Mouse (Mus musculus) ES-Bruce4 (cell line): ENCODE measurements around the gene Cish.

Experiments used
- CTCF ChIP-seq: IDR thresholded peaks from one replicate; pipeline ENCODE4 v1.8.1; 2011; ENCODE audit warnings: low read depth, low read length
- EP300 ChIP-seq: IDR thresholded peaks from 2 replicates; pipeline ENCODE4 v1.6.1; 2011; ENCODE audit warnings: low read depth, low read length; ENCODE audit not compliant: insufficient read depth
- POLR2A ChIP-seq: IDR thresholded peaks from one replicate; pipeline ENCODE4 v1.8.1; 2011; ENCODE audit warnings: low read length; ENCODE audit not compliant: insufficient read depth

DNA sequence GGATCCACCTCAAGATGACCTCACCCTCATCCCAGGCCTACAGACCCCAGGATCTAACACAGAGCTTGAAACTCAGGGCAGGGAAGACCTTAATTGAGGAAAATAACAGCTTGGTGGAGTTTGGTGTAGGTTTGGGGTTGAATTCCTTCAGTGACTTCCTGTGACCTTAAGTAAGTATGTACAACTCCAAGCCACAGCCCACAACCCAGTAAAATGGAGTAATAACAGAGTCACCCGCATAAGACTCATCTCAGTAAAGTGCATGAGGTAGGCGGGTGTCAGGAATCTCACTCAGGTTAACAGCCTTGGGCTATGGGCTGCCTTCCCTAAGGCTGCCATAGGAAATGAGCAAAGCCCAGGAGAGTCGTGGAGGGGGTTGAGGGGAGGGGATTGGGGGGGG lies 31.1 kb upstream of the Cish start:
- TF ChIP-seq CTCF, result no peak
- TF ChIP-seq EP300, result no peak
- no peak for TF ChIP-seq POLR2A
